Mouse (Mus musculus) bone marrow, adult 2 months (tissue): ENCODE data around the gene Npas3.

ENCODE experiments used
- CTCF ChIP-seq: fragments of 200-500 bp; IDR thresholded peaks from 2 replicates; pipeline ENCODE4 v1.5.1; 2011; ENCODE audit warnings: low read length, control low read depth; ENCODE audit not compliant: control insufficient read depth, insufficient read depth
- POLR2A ChIP-seq: fragments of 200-500 bp; IDR thresholded peaks from 2 replicates; pipeline ENCODE4 v1.6.1; 2011; ENCODE audit warnings: low read depth, mild to moderate bottlenecking, control low read depth, low read length, borderline replicate concordance; ENCODE audit not compliant: control insufficient read depth

- TF ChIP-seq CTCF (no peak), POLR2A (no peak)
These were observed 157.4 kb downstream of the Npas3 start for GRCm38 (mm10) chr12:53405856-53406255.
